Mouse (Mus musculus) monocyte, adult 5-6 weeks (primary cell): ENCODE data around the gene Gpatch2. TPM values are rescaled to one million over a fixed set of nuclear protein-coding genes. Genes with fewer than 3 reads are reported as not detected.

Experiments
- ATAC-seq: fragments of 153-309, 156-312 bp; replicated peaks from 2 replicates; pipeline ENCODE4 v1.8.0; 2017; ENCODE audit warnings: mild to moderate bottlenecking; ENCODE audit not compliant: low TSS enrichment, insufficient number of reproducible peaks, severe bottlenecking, poor library complexity, low FRiP score
- total RNA-seq: library from RNA; stranded (forward); fragments of 200-1000, 200-491, 200-594 nt; gene quantifications from 3 replicates; pipeline ENCODE4 v1.2.3, GENCODE M21; 2017

The Gpatch2 gene
- 28.1 to 43.7 TPM (median 29.7 TPM) in 3 replicates for total RNA-seq

GRCm38 (mm10) chr1:187215181-187216116, at the start of gene Gpatch2, which contains the start of gene Spata17:
Gene Gpatch2, plus strand, starts transcription at chr1:187215508.
Gene Spata17, minus strand, starts transcription at chr1:187215465.
- peak; percentile 81 for ATAC-seq

- no peak for ATAC-seq
These were observed 45.7 kb upstream of the Gpatch2 start for GRCm38 (mm10) chr1:187169646-187170045.

GRCm38 (mm10) chr1:187170361-187170760, 44.9 kb upstream of the Gpatch2 start:
- ATAC-seq = no peak

- no peak for ATAC-seq
These were observed 39.3 kb upstream of the Gpatch2 start for GRCm38 (mm10) chr1:187175991-187176390.

- ATAC-seq = no peak
These were observed 36.8 kb upstream of the Gpatch2 start for GRCm38 (mm10) chr1:187178546-187178945.

- ATAC-seq = no peak
These were observed 9.8 kb upstream of the Gpatch2 start for GRCm38 (mm10) chr1:187205506-187205905.

GRCm38 (mm10) chr1:187209496-187209895, 5.8 kb upstream of the Gpatch2 start:
- ATAC-seq = no peak

- ATAC-seq = no peak
These were observed 4.6 kb upstream of the Gpatch2 start for GRCm38 (mm10) chr1:187210736-187211135.

GRCm38 (mm10) chr1:187216620-187217410, 1.5 kb downstream of the Gpatch2 start:
- no peak for ATAC-seq

- ATAC-seq = no peak
These were observed 5.4 kb downstream of the Gpatch2 start for GRCm38 (mm10) chr1:187220756-187221155.

GRCm38 (mm10) chr1:187226328-187227025, 11.2 kb downstream of the Gpatch2 start:
- no peak for ATAC-seq

- 0 out of 2 replicates have a peak, but pooled peaks have one; percentile 43 for ATAC-seq
These were observed 13.3 kb downstream of the Gpatch2 start for GRCm38 (mm10) chr1:187228414-187229146.

- ATAC-seq = no peak
These were observed 14.9 kb downstream of the Gpatch2 start for GRCm38 (mm10) chr1:187230255-187230654.

GRCm38 (mm10) chr1:187232196-187232955, 17.1 kb downstream of the Gpatch2 start:
- ATAC-seq = no peak

- no peak for ATAC-seq
These were observed 17.8 kb downstream of the Gpatch2 start for GRCm38 (mm10) chr1:187232996-187233615.

GRCm38 (mm10) chr1:187235161-187235560, 19.9 kb downstream of the Gpatch2 start:
- no peak for ATAC-seq

GRCm38 (mm10) chr1:187236296-187236695, 21.0 kb downstream of the Gpatch2 start:
- no peak for ATAC-seq
